Mouse (Mus musculus): ENCODE results near the gene Hps3. TPM values are rescaled to one million over a fixed set of nuclear protein-coding genes. Genes with fewer than 3 reads are reported as not detected.
A peak's percentile ranks its signal among the peaks of the same experiment; 100 is the strongest.

The Hps3 gene
- total RNA-seq, 2 experiments from 2014 or later = 6.5 to 7.8 TPM

GRCm38 (mm10) chr3:20007759-20008158 lies 27.4 kb downstream of the Hps3 start:
- DNase-seq (ENCODE audit: low spot score in 2 of 2) = no peak

- no peak for DNase-seq (ENCODE audit: low spot score in 2 of 2)
Observed at GRCm38 (mm10) chr3:20007275-20007674, 27.8 kb downstream of the Hps3 start.

- DNase-seq (ENCODE audit: low spot score in 2 of 2) = no peak
Observed at GRCm38 (mm10) chr3:20005611-20006010, 29.5 kb downstream of the Hps3 start.

GRCm38 (mm10) chr3:20004422-20004821 lies 30.7 kb downstream of the Hps3 start:
- DNase-seq (ENCODE audit: low spot score in 2 of 2) = no peak

GRCm38 (mm10) chr3:20002786-20003185 lies 32.3 kb downstream of the Hps3 start:
- DNase-seq (ENCODE audit: low spot score in 2 of 2) = no peak

- no peak for DNase-seq (ENCODE audit: low spot score in 2 of 2)
Observed at GRCm38 (mm10) chr3:20000806-20001205, 34.3 kb downstream of the Hps3 start.

GRCm38 (mm10) chr3:19999551-19999950 lies 35.6 kb downstream of the Hps3 start:
- DNase-seq (ENCODE audit: low spot score in 2 of 2) = no peak

- no peak for DNase-seq (ENCODE audit: low spot score in 2 of 2)
Observed at GRCm38 (mm10) chr3:19992388-19992787, 42.7 kb downstream of the Hps3 start.

- no peak for DNase-seq (ENCODE audit: low spot score in 2 of 2)
Observed at GRCm38 (mm10) chr3:19990031-19990430, 45.1 kb downstream of the Hps3 start.

- DNase-seq (ENCODE audit: low spot score in 2 of 2) = no peak
Observed at GRCm38 (mm10) chr3:19986123-19986522, 49.0 kb downstream of the Hps3 start.

GRCm38 (mm10) chr3:19982846-19983245 lies 52.3 kb downstream of the Hps3 start:
- DNase-seq (ENCODE audit: low spot score in 2 of 2) = no peak

- no peak for DNase-seq (ENCODE audit: low spot score in 2 of 2)
Observed at GRCm38 (mm10) chr3:19981156-19981555, 54.0 kb downstream of the Hps3 start.

GRCm38 (mm10) chr3:19978474-19978873 lies 56.6 kb downstream of the Hps3 start:
- DNase-seq (ENCODE audit: low spot score in 2 of 2) = no peak

- DNase-seq (ENCODE audit: low spot score in 2 of 2) = no peak
Observed at GRCm38 (mm10) chr3:19966072-19966471, 69.0 kb downstream of the Hps3 start.

- DNase-seq (ENCODE audit: low spot score in 2 of 2) = no peak
Observed at GRCm38 (mm10) chr3:19965239-19965638, 69.9 kb downstream of the Hps3 start.

- no peak for DNase-seq (ENCODE audit: low spot score in 2 of 2)
Observed at GRCm38 (mm10) chr3:19964625-19965188, 70.4 kb downstream of the Hps3 start.

GRCm38 (mm10) chr3:19962769-19963513 lies 72.2 kb downstream of the Hps3 start:
- DNase-seq (ENCODE audit: low spot score in 2 of 2) = no peak

- DNase-seq (ENCODE audit: low spot score in 2 of 2) = no peak
Observed at GRCm38 (mm10) chr3:19961341-19961740, 73.8 kb downstream of the Hps3 start.

GRCm38 (mm10) chr3:19960570-19961114 lies 74.5 kb downstream of the Hps3 start:
- DNase-seq (ENCODE audit: low spot score in 2 of 2) = no peak

GRCm38 (mm10) chr3:19958983-19959382 lies 76.1 kb downstream of the Hps3 start:
- DNase-seq (ENCODE audit: low spot score in 2 of 2) = no peak

- no peak for DNase-seq (ENCODE audit: low spot score in 2 of 2)
Observed at GRCm38 (mm10) chr3:19958031-19958430, 77.1 kb downstream of the Hps3 start.

GRCm38 (mm10) chr3:19956885-19957284 lies 78.2 kb downstream of the Hps3 start, which contains the start of gene Cp:
Gene Cp, plus strand, starts transcription at chr3:19957054.
- no peak for DNase-seq (ENCODE audit: low spot score in 2 of 2)

- DNase-seq (ENCODE audit: low spot score in 2 of 2) = peak in 1 of 2 experiments; percentile 41
Observed at GRCm38 (mm10) chr3:19953865-19954264, 81.2 kb downstream of the Hps3 start.
